Mouse (Mus musculus) kidney, embryonic 14.5 days (tissue): ENCODE results near the gene Dip2c. TPM values are rescaled to one million over a fixed set of nuclear protein-coding genes. Genes with fewer than 3 reads are reported as not detected.

ENCODE experiments used
- ATAC-seq: fragments of 200-750 bp; cut with Nextera tagmentation; 2 replicates; pipeline ENCODE4 v1.8.0; 2017; ENCODE audit warnings: moderate number of reproducible peaks, mild to moderate bottlenecking, moderate TSS enrichment, moderate library complexity; ENCODE audit not compliant: low FRiP score, low TSS enrichment
- H3K27ac ChIP-seq: fragments of 300-500 bp; sonication (generic); 2 replicates; pipeline ENCODE4 v1.5.1; 2014; ENCODE audit warnings: low read depth, mild to moderate bottlenecking, low read length, moderate library complexity, mixed read lengths
- H3K27me3 ChIP-seq: fragments of 300-500 bp; sonication (generic); 2 replicates; pipeline ENCODE4 v1.6.1; 2014; ENCODE audit warnings: mild to moderate bottlenecking, low read length; ENCODE audit not compliant: control insufficient read depth, insufficient read depth
- H3K36me3 ChIP-seq: fragments of 300-500 bp; sonication (generic); 2 replicates; pipeline ENCODE4 v1.6.1; 2014; ENCODE audit warnings: low read length, mixed read lengths; ENCODE audit not compliant: control insufficient read depth, insufficient read depth
- H3K4me1 ChIP-seq: fragments of 300-500 bp; sonication (generic); 2 replicates; pipeline ENCODE4 v1.6.1; 2014; ENCODE audit warnings: low read length, mixed read lengths; ENCODE audit not compliant: control insufficient read depth, insufficient read depth
- H3K4me2 ChIP-seq: fragments of 300-500 bp; sonication (generic); replicated peaks from 2 replicates; pipeline ENCODE4 v1.6.1; 2014; ENCODE audit warnings: low read depth, mild to moderate bottlenecking, low read length
- H3K4me3 ChIP-seq: fragments of 300-500 bp; sonication (generic); 2 replicates; pipeline ENCODE4 v1.5.1; 2014; ENCODE audit warnings: mild to moderate bottlenecking, low read length
- H3K9ac ChIP-seq: fragments of 300-500 bp; sonication (generic); 2 replicates; pipeline ENCODE4 v1.6.1; 2014; ENCODE audit warnings: low read depth, mild to moderate bottlenecking, low read length, moderate library complexity
- H3K9me3 ChIP-seq: fragments of 300-500 bp; sonication (generic); 2 replicates; pipeline ENCODE4 v1.6.1; 2016; ENCODE audit warnings: low read length; ENCODE audit not compliant: control insufficient read depth
- WGBS: fragments of 180-500 bp; shearing (Covaris S2); extraction: QIAGEN DNeasy Blood & Tissue Kit; methylation state at CpG from one replicate; pipeline ENCODE4 v1.1.7; 2014; 5-methylcytosine and 5-hydroxymethylcytosine counted together
- polyA plus RNA-seq: library from polyadenylated mRNA; unstranded; fragments of >200 nt; fragmentation: Nextera tagmentation; extraction: Ambion mirVana; gene quantifications from 2 replicates; pipeline ENCODE4 v1.2.1, GENCODE M21; 2014

Dip2c gene
- polyA plus RNA-seq, 1 experiment from 2014 or later, result 7.3 TPM

GRCm38 (mm10) chr13:9689366-9689765 lies 413.0 kb downstream of the Dip2c start:
- no peak overlapping the region for H3K4me2 ChIP-seq
- H3K36me3 ChIP-seq, result peaks cover 80% of the 10 kb centered on the region
- no peaks in the 10 kb centered on the region for H3K9me3 ChIP-seq
- no peaks in the 10 kb centered on the region for H3K4me1 ChIP-seq
- H3K27ac ChIP-seq, result no peak overlapping the region
- no peak overlapping the region for H3K4me3 ChIP-seq
- no peak overlapping the region for H3K9ac ChIP-seq
- 87% methylated on average over 16 of the region's 16 CpGs for WGBS
- no peak for ATAC-seq
- no peaks in the 10 kb centered on the region for H3K27me3 ChIP-seq

- Histone ChIP-seq H3K4me3 (no peak overlapping the region), H3K36me3 (peaks cover 80% of the 10 kb centered on the region), H3K9me3 (no peaks in the 10 kb centered on the region), H3K9ac (no peak overlapping the region), H3K4me1 (no peaks in the 10 kb centered on the region), H3K27ac (no peak overlapping the region), H3K4me2 (no peak overlapping the region), H3K27me3 (no peaks in the 10 kb centered on the region)
- ATAC-seq, result no peak
- 88% methylated on average over 3 of the region's 3 CpGs for WGBS
These were observed 416.5 kb downstream of the Dip2c start for GRCm38 (mm10) chr13:9692876-9693275.

GRCm38 (mm10) chr13:9694651-9695050 lies 418.3 kb downstream of the Dip2c start:
- Histone ChIP-seq H3K9ac (no peak overlapping the region), H3K4me3 (no peak overlapping the region), H3K9me3 (no peaks in the 10 kb centered on the region), H3K27ac (no peak overlapping the region), H3K27me3 (no peaks in the 10 kb centered on the region), H3K36me3 (peaks cover 66% of the 10 kb centered on the region), H3K4me1 (no peaks in the 10 kb centered on the region), H3K4me2 (no peak overlapping the region)
- no peak for ATAC-seq
- WGBS, result 96% methylated on average over 6 of the region's 6 CpGs

GRCm38 (mm10) chr13:9695403-9695802 lies 419.1 kb downstream of the Dip2c start:
- Histone ChIP-seq H3K4me1 (no peaks in the 10 kb centered on the region), H3K9me3 (no peaks in the 10 kb centered on the region), H3K4me2 (no peak overlapping the region), H3K27me3 (no peaks in the 10 kb centered on the region), H3K36me3 (peaks cover 60% of the 10 kb centered on the region), H3K27ac (no peak overlapping the region), H3K4me3 (no peak overlapping the region), H3K9ac (no peak overlapping the region)
- WGBS, result 80% methylated on average over 4 of the region's 4 CpGs
- ATAC-seq, result no peak

- no peak overlapping the region for H3K4me3 ChIP-seq
- no peak for ATAC-seq
- H3K9me3 ChIP-seq, result no peaks in the 10 kb centered on the region
- H3K27me3 ChIP-seq, result no peaks in the 10 kb centered on the region
- H3K4me1 ChIP-seq, result no peaks in the 10 kb centered on the region
- no peak overlapping the region for H3K4me2 ChIP-seq
- H3K36me3 ChIP-seq, result peaks cover 56% of the 10 kb centered on the region
- H3K9ac ChIP-seq, result no peak overlapping the region
- no peak overlapping the region for H3K27ac ChIP-seq
These were observed 419.5 kb downstream of the Dip2c start for GRCm38 (mm10) chr13:9695809-9696208.

GRCm38 (mm10) chr13:9697340-9697739 lies 421.0 kb downstream of the Dip2c start:
- H3K27ac ChIP-seq, result no peak overlapping the region
- H3K4me1 ChIP-seq, result no peaks in the 10 kb centered on the region
- H3K4me2 ChIP-seq, result no peak overlapping the region
- H3K4me3 ChIP-seq, result no peak overlapping the region
- ATAC-seq, result no peak
- H3K9me3 ChIP-seq, result no peaks in the 10 kb centered on the region
- no peaks in the 10 kb centered on the region for H3K27me3 ChIP-seq
- peaks cover 49% of the 10 kb centered on the region for H3K36me3 ChIP-seq
- 93% methylated on average over 4 of the region's 4 CpGs for WGBS
- H3K9ac ChIP-seq, result no peak overlapping the region

- ATAC-seq, result no peak
These were observed 426.4 kb downstream of the Dip2c start for GRCm38 (mm10) chr13:9702615-9703235.

GRCm38 (mm10) chr13:9706720-9707119 lies 430.4 kb downstream of the Dip2c start:
- Histone ChIP-seq H3K4me2 (no peak overlapping the region), H3K9me3 (no peaks in the 10 kb centered on the region), H3K4me1 (no peaks in the 10 kb centered on the region), H3K4me3 (no peak overlapping the region), H3K27me3 (no peaks in the 10 kb centered on the region), H3K9ac (no peak overlapping the region), H3K36me3 (peaks cover 18% of the 10 kb centered on the region), H3K27ac (no peak overlapping the region)
- no peak for ATAC-seq
- WGBS, result 90% methylated on average over 8 of the region's 8 CpGs

More at GRCm38 (mm10) chr13:9702615-9703235, 426.4 kb downstream of the Dip2c start:
- no peak overlapping the region for H3K9ac ChIP-seq
- 82% methylated on average over 12 of the region's 12 CpGs for WGBS
- H3K27me3 ChIP-seq, result no peaks in the 10 kb centered on the region
- no peak overlapping the region for H3K4me3 ChIP-seq
- H3K4me1 ChIP-seq, result no peaks in the 10 kb centered on the region
- peaks cover 13% of the 10 kb centered on the region; the same call in 1 of the 2 replicates for H3K36me3 ChIP-seq
- no peak overlapping the region for H3K4me2 ChIP-seq
- H3K27ac ChIP-seq, result no peak overlapping the region
- no peaks in the 10 kb centered on the region for H3K9me3 ChIP-seq

GRCm38 (mm10) chr13:9708433-9709240 lies 432.3 kb downstream of the Dip2c start:
- no peaks in the 10 kb centered on the region for H3K27me3 ChIP-seq
- no peak for ATAC-seq
- H3K9ac ChIP-seq, result no peak overlapping the region
- H3K9me3 ChIP-seq, result no peaks in the 10 kb centered on the region
- peaks cover 17% of the 10 kb centered on the region for H3K36me3 ChIP-seq
- H3K27ac ChIP-seq, result no peak overlapping the region
- H3K4me2 ChIP-seq, result no peak overlapping the region
- no peaks in the 10 kb centered on the region for H3K4me1 ChIP-seq
- WGBS, result 70% methylated on average over 7 of the region's 7 CpGs
- H3K4me3 ChIP-seq, result no peak overlapping the region
